Mouse (Mus musculus) brain, embryonic 14.5 days (tissue): ENCODE data around the gene Duxbl2.
"Not testable (repeated sequence)": the region's sequence is repeated elsewhere in the genome, so short reads cannot be mapped to it uniquely, and the experiment has no call there.

Experiments used
- CTCF ChIP-seq: fragments of 200-500 bp; IDR thresholded peaks from 2 replicates; pipeline ENCODE4 v1.5.1; 2012; ENCODE audit warnings: inconsistent platforms, mild to moderate bottlenecking, moderate library complexity, borderline replicate concordance; ENCODE audit not compliant: insufficient read depth, insufficient read length; ENCODE audit errors: extremely low read depth
- POLR2A ChIP-seq: fragments of 200-500 bp; IDR thresholded peaks from 2 replicates; pipeline ENCODE4 v1.6.1; 2012; ENCODE audit warnings: mild to moderate bottlenecking, inconsistent platforms, borderline replicate concordance; ENCODE audit not compliant: poor library complexity, insufficient read depth, insufficient read length, severe bottlenecking; ENCODE audit errors: extremely low read depth

- TF ChIP-seq CTCF, POLR2A: not testable (repeated sequence)
These were observed 47.1 kb downstream of the Duxbl2 start for GRCm38 (mm10) chr14:26165266-26165665.
